Mouse (Mus musculus): ENCODE results near the gene Me1.
A peak's percentile ranks its signal among the peaks of the same experiment; 100 is the strongest.
"Not testable (repeated sequence)": the region's sequence is repeated elsewhere in the genome, so short reads cannot be mapped to it uniquely, and the experiment has no call there.

The Me1 gene

GRCm38 (mm10) chr9:86619341-86620139 lies 76.2 kb downstream of the Me1 start:
- no peaks in the 10 kb centered on the region for H3K36me3 ChIP-seq (ENCODE audit: control insufficient read depth, insufficient read depth, low read length, poor library complexity, severe bottlenecking)
- H3K27me3 ChIP-seq (ENCODE audit: control insufficient read depth, insufficient read depth, low read length, poor library complexity, severe bottlenecking): no peaks in the 10 kb centered on the region
- no peak for DNase-seq (ENCODE audit: low read depth, low spot score)

GRCm38 (mm10) chr9:86617837-86618492 lies 77.8 kb downstream of the Me1 start:
- Histone ChIP-seq H3K27me3 (ENCODE audit: control insufficient read depth, insufficient read depth, low read length, poor library complexity, severe bottlenecking) (no peaks in the 10 kb centered on the region), H3K36me3 (ENCODE audit: control insufficient read depth, insufficient read depth, low read length, poor library complexity, severe bottlenecking) (no peaks in the 10 kb centered on the region)
- no peak for DNase-seq (ENCODE audit: low read depth, low spot score)

- Histone ChIP-seq H3K27me3 (ENCODE audit: control insufficient read depth, insufficient read depth, low read length, poor library complexity, severe bottlenecking) (no peaks in the 10 kb centered on the region), H3K36me3 (ENCODE audit: control insufficient read depth, insufficient read depth, low read length, poor library complexity, severe bottlenecking) (no peaks in the 10 kb centered on the region)
- no peak for DNase-seq (ENCODE audit: low read depth, low spot score)
These were observed 80.0 kb downstream of the Me1 start for GRCm38 (mm10) chr9:86615765-86616164.

GRCm38 (mm10) chr9:86612091-86612490 lies 83.7 kb downstream of the Me1 start:
- Histone ChIP-seq H3K36me3 (ENCODE audit: control insufficient read depth, insufficient read depth, low read length, poor library complexity, severe bottlenecking) (no peaks in the 10 kb centered on the region), H3K27me3 (ENCODE audit: control insufficient read depth, insufficient read depth, low read length, poor library complexity, severe bottlenecking) (no peaks in the 10 kb centered on the region)
- DNase-seq (ENCODE audit: low read depth, low spot score): no peak

GRCm38 (mm10) chr9:86605776-86606175 lies 90.0 kb downstream of the Me1 start:
- Histone ChIP-seq H3K27me3 (ENCODE audit: control insufficient read depth, insufficient read depth, low read length, poor library complexity, severe bottlenecking) (no peaks in the 10 kb centered on the region), H3K36me3 (ENCODE audit: control insufficient read depth, insufficient read depth, low read length, poor library complexity, severe bottlenecking) (no peaks in the 10 kb centered on the region)
- no peak for DNase-seq (ENCODE audit: low read depth, low spot score)

GRCm38 (mm10) chr9:86599723-86600303 lies 95.9 kb downstream of the Me1 start:
- no peaks in the 10 kb centered on the region for H3K27me3 ChIP-seq (ENCODE audit: control insufficient read depth, insufficient read depth, low read length, poor library complexity, severe bottlenecking)
- no peak for DNase-seq (ENCODE audit: low read depth, low spot score)
- no peaks in the 10 kb centered on the region for H3K36me3 ChIP-seq (ENCODE audit: control insufficient read depth, insufficient read depth, low read length, poor library complexity, severe bottlenecking)

GRCm38 (mm10) chr9:86596983-86597382 lies 98.8 kb downstream of the Me1 start:
- DNase-seq (ENCODE audit: low read depth, low spot score); H3K27me3 ChIP-seq (ENCODE audit: control insufficient read depth, insufficient read depth, low read length, poor library complexity, severe bottlenecking); H3K36me3 ChIP-seq (ENCODE audit: control insufficient read depth, insufficient read depth, low read length, poor library complexity, severe bottlenecking): not testable (repeated sequence)

GRCm38 (mm10) chr9:86594357-86594767 lies 101.4 kb downstream of the Me1 start:
- H3K27me3 ChIP-seq (ENCODE audit: control insufficient read depth, insufficient read depth, low read length, poor library complexity, severe bottlenecking); DNase-seq (ENCODE audit: low read depth, low spot score); H3K36me3 ChIP-seq (ENCODE audit: control insufficient read depth, insufficient read depth, low read length, poor library complexity, severe bottlenecking): not testable (repeated sequence)

GRCm38 (mm10) chr9:86592676-86593668 lies 102.8 kb downstream of the Me1 start:
- Histone ChIP-seq H3K27me3 (ENCODE audit: control insufficient read depth, insufficient read depth, low read length, poor library complexity, severe bottlenecking) (no peaks in the 10 kb centered on the region), H3K36me3 (ENCODE audit: control insufficient read depth, insufficient read depth, low read length, poor library complexity, severe bottlenecking) (no peaks in the 10 kb centered on the region)
- peak; percentile 46 for DNase-seq (ENCODE audit: low read depth, low spot score)

- H3K36me3 ChIP-seq (ENCODE audit: control insufficient read depth, insufficient read depth, low read length, poor library complexity, severe bottlenecking): no peaks in the 10 kb centered on the region
- DNase-seq (ENCODE audit: low read depth, low spot score): no peak
- H3K27me3 ChIP-seq (ENCODE audit: control insufficient read depth, insufficient read depth, low read length, poor library complexity, severe bottlenecking): no peaks in the 10 kb centered on the region
These were observed 108.5 kb downstream of the Me1 start for GRCm38 (mm10) chr9:86587019-86587795.

- peak; percentile 84 for DNase-seq (ENCODE audit: low read depth, low spot score)
- H3K36me3 ChIP-seq (ENCODE audit: control insufficient read depth, insufficient read depth, low read length, poor library complexity, severe bottlenecking): no peaks in the 10 kb centered on the region
- no peaks in the 10 kb centered on the region for H3K27me3 ChIP-seq (ENCODE audit: control insufficient read depth, insufficient read depth, low read length, poor library complexity, severe bottlenecking)
These were observed 112.0 kb downstream of the Me1 start for GRCm38 (mm10) chr9:86583740-86584139.

GRCm38 (mm10) chr9:86579657-86580056 lies 116.1 kb downstream of the Me1 start:
- peak; percentile 42 for DNase-seq (ENCODE audit: low read depth, low spot score)
- Histone ChIP-seq H3K36me3 (ENCODE audit: control insufficient read depth, insufficient read depth, low read length, poor library complexity, severe bottlenecking) (no peaks in the 10 kb centered on the region), H3K27me3 (ENCODE audit: control insufficient read depth, insufficient read depth, low read length, poor library complexity, severe bottlenecking) (no peaks in the 10 kb centered on the region)

- H3K36me3 ChIP-seq (ENCODE audit: control insufficient read depth, insufficient read depth, low read length, poor library complexity, severe bottlenecking): no peaks in the 10 kb centered on the region
- no peak for DNase-seq (ENCODE audit: low read depth, low spot score)
- H3K27me3 ChIP-seq (ENCODE audit: control insufficient read depth, insufficient read depth, low read length, poor library complexity, severe bottlenecking): no peaks in the 10 kb centered on the region
These were observed 120.6 kb downstream of the Me1 start for GRCm38 (mm10) chr9:86575178-86575577.

All from splenic B cell, adult 2 months (primary cell).